Mouse (Mus musculus) neural tube, embryonic 14.5 days (tissue): ENCODE data around the gene Zbtb38. TPM values are rescaled to one million over a fixed set of nuclear protein-coding genes. Genes with fewer than 3 reads are reported as not detected.

ENCODE experiments used
- ATAC-seq: fragments of 200-750 bp; cut with Nextera tagmentation; 2 replicates; pipeline ENCODE4 v1.8.0; 2017; ENCODE audit warnings: low read depth, mild to moderate bottlenecking, moderate TSS enrichment, moderate library complexity
- H3K27ac ChIP-seq: fragments of 300-500 bp; sonication (generic); 2 replicates; pipeline ENCODE4 v1.5.1; 2014; ENCODE audit warnings: low read depth, mild to moderate bottlenecking, control low read depth, low read length, moderate library complexity, mixed read lengths
- H3K27me3 ChIP-seq: fragments of 300-500 bp; sonication (generic); 2 replicates; pipeline ENCODE4 v1.6.1; 2014; ENCODE audit warnings: low read length; ENCODE audit not compliant: control insufficient read depth, insufficient read depth
- H3K36me3 ChIP-seq: fragments of 300-500 bp; sonication (generic); 2 replicates; pipeline ENCODE4 v1.6.1; 2014; ENCODE audit warnings: low read length, mixed read lengths; ENCODE audit not compliant: control insufficient read depth, insufficient read depth
- H3K4me1 ChIP-seq: fragments of 300-500 bp; sonication (generic); 2 replicates; pipeline ENCODE4 v1.6.1; 2014; ENCODE audit warnings: low read length; ENCODE audit not compliant: control insufficient read depth, insufficient read depth
- H3K4me2 ChIP-seq: fragments of 300-500 bp; sonication (generic); 2 replicates; pipeline ENCODE4 v1.6.1; 2014; ENCODE audit warnings: mild to moderate bottlenecking, low read depth, low read length, control low read depth
- H3K4me3 ChIP-seq: fragments of 300-500 bp; sonication (generic); 2 replicates; pipeline ENCODE4 v1.5.1; 2014; ENCODE audit warnings: low read depth, low read length, control low read depth, mixed read lengths
- H3K9ac ChIP-seq: fragments of 300-500 bp; sonication (generic); replicated peaks from 2 replicates; pipeline ENCODE4 v1.6.1; 2014; ENCODE audit warnings: low read depth, mild to moderate bottlenecking, control low read depth, low read length, mixed read lengths
- H3K9me3 ChIP-seq: fragments of 300-500 bp; sonication (generic); 2 replicates; pipeline ENCODE4 v1.6.1; 2016; ENCODE audit warnings: low read length; ENCODE audit not compliant: control insufficient read depth
- WGBS: fragments of 180-500 bp; shearing (Covaris S2); extraction: QIAGEN DNeasy Blood & Tissue Kit; methylation state at CpG from one replicate; pipeline ENCODE4 v1.1.7; 2014; 5-methylcytosine and 5-hydroxymethylcytosine counted together
- polyA plus RNA-seq: library from polyadenylated mRNA; unstranded; fragments of >200 nt; fragmentation: Nextera tagmentation; extraction: Ambion mirVana; gene quantifications from 2 replicates; pipeline ENCODE4 v1.2.1, GENCODE M21; 2014

Gene Zbtb38
- polyA plus RNA-seq, 1 experiment from 2014 or later: 71.2 TPM

- H3K27me3 ChIP-seq: no peaks in the 10 kb centered on the region
- H3K36me3 ChIP-seq: 0 out of 2 replicates have a peak, but pooled peaks cover 5% of the 10 kb centered on the region
- no peaks in the 10 kb centered on the region for H3K9me3 ChIP-seq
- H3K4me3 ChIP-seq: no peak overlapping the region
- H3K9ac ChIP-seq: no peak overlapping the region
- no peak for ATAC-seq
- no peaks in the 10 kb centered on the region for H3K4me1 ChIP-seq
- no peak overlapping the region for H3K27ac ChIP-seq
- no peak overlapping the region for H3K4me2 ChIP-seq
- 97% methylated on average over 6 of the region's 6 CpGs for WGBS
Observed at GRCm38 (mm10) chr9:96699276-96700035, 53.2 kb downstream of the Zbtb38 start.

- ATAC-seq: no peak
- Histone ChIP-seq H3K9ac (no peak overlapping the region), H3K4me3 (no peak overlapping the region), H3K27ac (no peak overlapping the region), H3K9me3 (no peaks in the 10 kb centered on the region), H3K27me3 (no peaks in the 10 kb centered on the region), H3K4me2 (no peak overlapping the region), H3K36me3 (0 out of 2 replicates have a peak, but pooled peaks cover 5% of the 10 kb centered on the region), H3K4me1 (no peaks in the 10 kb centered on the region)
- WGBS: 90% methylated on average over 14 of the region's 14 CpGs
Observed at GRCm38 (mm10) chr9:96696788-96697492, 55.7 kb downstream of the Zbtb38 start.

GRCm38 (mm10) chr9:96696141-96696561, 56.5 kb downstream of the Zbtb38 start:
- no peak overlapping the region for H3K4me3 ChIP-seq
- no peaks in the 10 kb centered on the region for H3K27me3 ChIP-seq
- no peaks in the 10 kb centered on the region for H3K9me3 ChIP-seq
- 75% methylated on average over 12 of the region's 12 CpGs for WGBS
- no peaks in the 10 kb centered on the region for H3K4me1 ChIP-seq
- H3K36me3 ChIP-seq: 0 out of 2 replicates have a peak, but pooled peaks cover 5% of the 10 kb centered on the region
- H3K4me2 ChIP-seq: no peak overlapping the region
- H3K27ac ChIP-seq: no peak overlapping the region
- no peak overlapping the region for H3K9ac ChIP-seq
- no peak for ATAC-seq

GRCm38 (mm10) chr9:96690461-96690863, 62.2 kb downstream of the Zbtb38 start:
- no peaks in the 10 kb centered on the region for H3K9me3 ChIP-seq
- H3K27me3 ChIP-seq: no peaks in the 10 kb centered on the region
- peaks cover 19% of the 10 kb centered on the region for H3K36me3 ChIP-seq
- H3K4me1 ChIP-seq: no peaks in the 10 kb centered on the region
- H3K4me2 ChIP-seq: no peak overlapping the region
- no peak overlapping the region for H3K27ac ChIP-seq
- no peak overlapping the region for H3K9ac ChIP-seq
- no peak overlapping the region for H3K4me3 ChIP-seq
- no peak for ATAC-seq
- WGBS: 81% methylated on average over 4 of the region's 4 CpGs

GRCm38 (mm10) chr9:96689076-96689475, 63.6 kb downstream of the Zbtb38 start:
- WGBS: 92% methylated on average over 4 of the region's 4 CpGs

GRCm38 (mm10) chr9:96688194-96688875, 64.3 kb downstream of the Zbtb38 start:
- H3K36me3 ChIP-seq: peaks cover 25% of the 10 kb centered on the region
- H3K4me1 ChIP-seq: no peaks in the 10 kb centered on the region
- H3K9ac ChIP-seq: no peak overlapping the region
- H3K27ac ChIP-seq: no peak overlapping the region
- no peak overlapping the region for H3K4me2 ChIP-seq
- 93% methylated on average over 21 of the region's 21 CpGs for WGBS
- no peaks in the 10 kb centered on the region for H3K27me3 ChIP-seq
- H3K9me3 ChIP-seq: no peaks in the 10 kb centered on the region
- ATAC-seq: no peak
- H3K4me3 ChIP-seq: no peak overlapping the region

More at GRCm38 (mm10) chr9:96689076-96689475, 63.6 kb downstream of the Zbtb38 start:
- Histone ChIP-seq H3K4me3 (no peak overlapping the region), H3K9me3 (no peaks in the 10 kb centered on the region), H3K4me2 (no peak overlapping the region), H3K27ac (no peak overlapping the region), H3K36me3 (peaks cover 23% of the 10 kb centered on the region), H3K4me1 (no peaks in the 10 kb centered on the region), H3K27me3 (no peaks in the 10 kb centered on the region), H3K9ac (no peak overlapping the region)
- ATAC-seq: no peak

GRCm38 (mm10) chr9:96687591-96688186, 64.9 kb downstream of the Zbtb38 start:
- Histone ChIP-seq H3K4me3 (no peak overlapping the region), H3K4me2 (no peak overlapping the region), H3K9me3 (no peaks in the 10 kb centered on the region), H3K36me3 (peaks cover 25% of the 10 kb centered on the region), H3K27ac (no peak overlapping the region), H3K9ac (no peak overlapping the region), H3K27me3 (no peaks in the 10 kb centered on the region), H3K4me1 (no peaks in the 10 kb centered on the region)
- WGBS: 77% methylated on average over 20 of the region's 20 CpGs
- ATAC-seq: no peak

GRCm38 (mm10) chr9:96685600-96686084, 67.0 kb downstream of the Zbtb38 start:
- 92% methylated on average over 18 of the region's 18 CpGs for WGBS

More at GRCm38 (mm10) chr9:96685600-96686084, 67.0 kb downstream of the Zbtb38 start:
- H3K4me2 ChIP-seq: no peak overlapping the region
- H3K27me3 ChIP-seq: no peaks in the 10 kb centered on the region
- ATAC-seq: no peak
- H3K27ac ChIP-seq: no peak overlapping the region
- no peaks in the 10 kb centered on the region for H3K9me3 ChIP-seq
- H3K4me3 ChIP-seq: no peak overlapping the region
- H3K36me3 ChIP-seq: peaks cover 25% of the 10 kb centered on the region
- H3K4me1 ChIP-seq: no peaks in the 10 kb centered on the region
- no peak overlapping the region for H3K9ac ChIP-seq
